Mouse (Mus musculus) Muller cell, postnatal 12 days (primary cell): ENCODE results near the gene Perm1.

Experiments used
- DNase-seq: peaks from one replicate; pipeline ENCODE4 v3.0.0-alpha.2; 2015; ENCODE audit errors: inconsistent ontology term

Gene Perm1

GRCm38 (mm10) chr4:156200623-156201475 is 14.8 kb upstream of the Perm1 start, which contains the start of gene Isg15:
TSS of gene Isg15 (minus strand) at chr4:156200818.
- DNase-seq, result peak; percentile 68

- DNase-seq, result no peak
Measured at GRCm38 (mm10) chr4:156202462-156202893, 13.2 kb upstream of the Perm1 start.

- DNase-seq, result peak; percentile 88
Measured at GRCm38 (mm10) chr4:156203001-156203412, 12.7 kb upstream of the Perm1 start, which contains the start of gene AW011738. TSS of gene AW011738 (plus strand) at chr4:156203304.

GRCm38 (mm10) chr4:156203413-156204131 is 12.1 kb upstream of the Perm1 start:
- DNase-seq, result peak; percentile 75

- DNase-seq, result no peak
Measured at GRCm38 (mm10) chr4:156208872-156209271, 6.8 kb upstream of the Perm1 start.

- DNase-seq, result no peak
Measured at GRCm38 (mm10) chr4:156209963-156210635, 5.6 kb upstream of the Perm1 start.

- no peak for DNase-seq
Measured at GRCm38 (mm10) chr4:156213134-156213533, 2.5 kb upstream of the Perm1 start.

- DNase-seq, result no peak
Measured at GRCm38 (mm10) chr4:156216196-156216595, 528 bp downstream of the Perm1 start.

- no peak for DNase-seq
Measured at GRCm38 (mm10) chr4:156217022-156217669, 1.5 kb downstream of the Perm1 start.

- no peak for DNase-seq
Measured at GRCm38 (mm10) chr4:156217838-156218237, 2.2 kb downstream of the Perm1 start.

- no peak for DNase-seq
Measured at GRCm38 (mm10) chr4:156219936-156220335, 4.3 kb downstream of the Perm1 start.

GRCm38 (mm10) chr4:156224276-156224675 is 8.6 kb downstream of the Perm1 start:
- DNase-seq, result no peak

GRCm38 (mm10) chr4:156227752-156228392 is 12.2 kb downstream of the Perm1 start:
- DNase-seq, result peak; percentile 40

GRCm38 (mm10) chr4:156228393-156229024 is 12.8 kb downstream of the Perm1 start:
- DNase-seq, result peak; percentile 31

- peak; percentile 30 for DNase-seq
Measured at GRCm38 (mm10) chr4:156234021-156234501, 18.4 kb downstream of the Perm1 start.

- peak; percentile 80 for DNase-seq
Measured at GRCm38 (mm10) chr4:156234701-156235213, 19.1 kb downstream of the Perm1 start, which contains the start of gene Plekhn1. TSS of gene Plekhn1 (minus strand) at chr4:156234857.

- no peak for DNase-seq
Measured at GRCm38 (mm10) chr4:156235360-156235770, 19.7 kb downstream of the Perm1 start.

GRCm38 (mm10) chr4:156235808-156236533 is 20.3 kb downstream of the Perm1 start, which contains the start of gene Noc2l:
TSS of gene Noc2l (plus strand) at chr4:156236010.
- peak; percentile 96 for DNase-seq
